ENCODE assay signal across 23 mouse cellular contexts in the genomic region with DNA sequence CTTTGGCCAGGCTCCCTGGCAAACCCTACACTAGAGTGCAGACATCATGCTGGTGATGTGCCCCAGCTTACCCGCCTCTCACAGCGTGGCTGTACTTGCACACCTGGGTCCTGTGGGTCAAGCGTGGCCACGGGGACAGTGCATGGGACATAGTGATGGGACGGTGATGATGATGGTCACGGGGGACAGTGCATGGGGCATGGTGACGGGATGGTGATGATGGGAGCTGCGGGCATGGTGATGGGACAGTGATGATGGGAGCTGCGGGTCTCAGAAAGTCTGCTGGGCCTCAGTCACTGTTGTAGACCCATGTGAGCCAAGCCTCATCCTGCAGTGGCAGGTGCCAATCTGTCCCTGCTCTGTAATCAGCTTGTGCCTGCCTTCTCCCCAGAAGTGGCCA.
"Had no signal": no experiment of that assay in that cellular context is flagged by ENCODE, and none has a peak within 500 bp of the region (broad histone marks: within the 10 kb centered on the region; RNA-seq: fewer than 3 reads in every experiment).

No protein-coding gene starts in this region.

- H3K9ac ChIP-seq: forebrain, postnatal 0 days; heart, embryonic 13.5 days; heart, embryonic 15.5 days; hindbrain, embryonic 14.5 days; kidney, embryonic 15.5 days; limb, embryonic 13.5 days; limb, embryonic 15.5 days; liver, embryonic 12.5 days had no signal

- H3K4me2 ChIP-seq: heart, embryonic 13.5 days; heart, embryonic 15.5 days; hindbrain, embryonic 14.5 days; kidney, embryonic 15.5 days; limb, embryonic 13.5 days; limb, embryonic 15.5 days; liver, embryonic 12.5 days had no signal

- H3K4me3 ChIP-seq: heart, adult 2 months; heart, embryonic 13.5 days; heart, embryonic 15.5 days; kidney, embryonic 15.5 days; limb, embryonic 13.5 days; limb, embryonic 15.5 days; liver, embryonic 12.5 days had no signal

- ATAC-seq: forebrain, postnatal 0 days; hindbrain, embryonic 16.5 days; intestine, embryonic 16.5 days; liver, embryonic 12.5 days had no signal

- H3K27me3 ChIP-seq: heart, embryonic 13.5 days; heart, embryonic 15.5 days; kidney, embryonic 15.5 days; limb, embryonic 13.5 days; limb, embryonic 15.5 days; liver, embryonic 12.5 days had no signal

- DNase-seq: forebrain, postnatal 0 days; gastrocnemius, postnatal 14 days; gastrocnemius, postnatal 36 days; heart, adult 2 months; heart, postnatal 36 days; kidney, adult 11 months; kidney, adult 2 months; kidney, adult 9 months; kidney, postnatal 14 days; kidney, postnatal 36 days; layer of hippocampus, adult 9-11 months; layer of hippocampus, postnatal 36 days; left cerebral cortex, postnatal 4 days had no signal

- H3K27ac ChIP-seq: heart, adult 2 months; heart, embryonic 13.5 days; heart, embryonic 15.5 days; hindbrain, embryonic 14.5 days; kidney, embryonic 15.5 days; kidney, postnatal 0 days; limb, embryonic 13.5 days; limb, embryonic 15.5 days; liver, embryonic 12.5 days had no signal

- H3K9me3 ChIP-seq: heart, embryonic 13.5 days; heart, embryonic 15.5 days; kidney, embryonic 15.5 days; limb, embryonic 13.5 days; limb, embryonic 15.5 days; liver, embryonic 12.5 days had no signal

- H3K4me1 ChIP-seq: kidney, embryonic 15.5 days; limb, embryonic 13.5 days; limb, embryonic 15.5 days had no signal
